Comparison of ENCODE assay signal across 24 mouse cellular contexts in the genomic region with DNA sequence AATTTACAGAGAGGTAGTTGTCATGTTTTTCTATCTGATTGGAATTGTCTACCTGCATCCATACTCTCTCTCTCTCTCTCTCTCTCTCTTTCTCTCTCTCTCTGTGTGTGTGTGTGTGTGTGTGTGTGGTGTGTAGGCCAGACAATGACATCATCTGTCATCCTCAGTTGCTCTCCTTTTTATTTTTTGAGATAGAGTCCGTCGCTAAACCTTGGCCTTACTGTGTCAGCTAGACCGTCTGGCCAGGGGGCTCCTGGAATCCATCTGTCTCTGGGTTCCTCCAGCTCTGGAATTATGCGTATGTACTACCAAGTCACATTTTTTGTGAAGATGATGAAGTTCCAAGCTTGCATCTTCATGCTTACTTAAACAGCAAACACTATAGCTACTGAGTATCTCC.
DNase-seq lines count a peak whose midpoint lies in the region; ATAC-seq lines count a peak whose summit lies in the region.
"Had no signal": no experiment of that assay in that cellular context is flagged by ENCODE, and none has a peak within 500 bp of the region (broad histone marks: within the 10 kb centered on the region; RNA-seq: fewer than 3 reads in every experiment).

No protein-coding gene starts in this region.

- H3K4me3 ChIP-seq in hindbrain, embryonic 11.5 days (ENCODE audit: low read depth, low read length) = no peak overlapping the region
- H3K4me3 ChIP-seq in hindbrain, embryonic 10.5 days = no peak overlapping the region
- H3K4me3 ChIP-seq in midbrain, embryonic 13.5 days (replicated peaks) = no peak overlapping the region
- H3K4me3 ChIP-seq in midbrain, embryonic 10.5 days = no peak overlapping the region
- no peak overlapping the region for H3K4me3 ChIP-seq in hindbrain, embryonic 14.5 days (replicated peaks; ENCODE audit: low read length)
- H3K4me3 ChIP-seq: forebrain, embryonic 13.5 days; liver, embryonic 12.5 days; stomach, embryonic 15.5 days had no signal

- H3K27ac ChIP-seq in hindbrain, embryonic 11.5 days (ENCODE audit: low read depth, low read length) = no peak overlapping the region
- no peak overlapping the region for H3K27ac ChIP-seq in hindbrain, embryonic 10.5 days
- 0 out of 2 replicates have a peak overlapping the region, but pooled peaks have one; percentile 14 for H3K27ac ChIP-seq in midbrain, embryonic 13.5 days
- H3K27ac ChIP-seq in midbrain, embryonic 10.5 days (replicated peaks) = no peak overlapping the region
- H3K27ac ChIP-seq in hindbrain, embryonic 14.5 days = no peak overlapping the region; the same call in 1 of the 2 replicates
- H3K27ac ChIP-seq: forebrain, embryonic 13.5 days; liver, embryonic 12.5 days; stomach, embryonic 15.5 days had no signal

- peaks cover 2% of the 10 kb centered on the region; the same call in 1 of the 2 replicates for H3K4me1 ChIP-seq in hindbrain, embryonic 11.5 days (replicated peaks; ENCODE audit: control insufficient read depth, insufficient read depth, low read length)
- peaks cover 20% of the 10 kb centered on the region for H3K4me1 ChIP-seq in hindbrain, embryonic 10.5 days (replicated peaks)
- peaks cover 18% of the 10 kb centered on the region for H3K4me1 ChIP-seq in midbrain, embryonic 13.5 days (replicated peaks)
- peaks cover 18% of the 10 kb centered on the region for H3K4me1 ChIP-seq in midbrain, embryonic 10.5 days
- peaks cover 10% of the 10 kb centered on the region; the same call in 1 of the 2 replicates for H3K4me1 ChIP-seq in hindbrain, embryonic 14.5 days (replicated peaks; ENCODE audit: control insufficient read depth, insufficient read depth, low read length)
- H3K4me1 ChIP-seq: liver, embryonic 12.5 days; stomach, embryonic 15.5 days had no signal

- no peak overlapping the region for H3K4me2 ChIP-seq in hindbrain, embryonic 11.5 days (replicated peaks; ENCODE audit: low read depth, low read length)
- no peak overlapping the region for H3K4me2 ChIP-seq in midbrain, embryonic 13.5 days (replicated peaks)
- H3K4me2 ChIP-seq in hindbrain, embryonic 14.5 days (replicated peaks) = no peak overlapping the region
- H3K4me2 ChIP-seq: forebrain, embryonic 13.5 days; heart, embryonic 11.5 days; liver, embryonic 12.5 days; stomach, embryonic 15.5 days had no signal

- no peaks in the 10 kb centered on the region for H3K9me3 ChIP-seq in hindbrain, embryonic 11.5 days (ENCODE audit: control insufficient read depth, low read length)
- no peaks in the 10 kb centered on the region for H3K9me3 ChIP-seq in hindbrain, embryonic 10.5 days
- no peaks in the 10 kb centered on the region for H3K9me3 ChIP-seq in midbrain, embryonic 13.5 days
- H3K9me3 ChIP-seq in midbrain, embryonic 10.5 days (replicated peaks) = no peaks in the 10 kb centered on the region
- no peaks in the 10 kb centered on the region for H3K9me3 ChIP-seq in hindbrain, embryonic 14.5 days (ENCODE audit: control insufficient read depth, low read length)
- H3K9me3 ChIP-seq: forebrain, embryonic 13.5 days; liver, embryonic 12.5 days; stomach, embryonic 15.5 days had no signal

- ATAC-seq in hindbrain, embryonic 11.5 days (ENCODE audit: low FRiP score) = peak; percentile 45
- peak; percentile 63; the same call in 1 of the 2 replicates for ATAC-seq in midbrain, embryonic 13.5 days
- ATAC-seq in hindbrain, embryonic 14.5 days (ENCODE audit: low FRiP score) = peak; percentile 40; the same call in 1 of the 2 replicates
- ATAC-seq: intestine, postnatal 0 days; liver, embryonic 12.5 days; liver, postnatal 0 days had no signal

- H3K27me3 ChIP-seq in hindbrain, embryonic 11.5 days (ENCODE audit: control insufficient read depth, insufficient read depth, low read length) = no peaks in the 10 kb centered on the region
- H3K27me3 ChIP-seq in hindbrain, embryonic 10.5 days (ENCODE audit: insufficient read depth, poor library complexity, severe bottlenecking) = no peaks in the 10 kb centered on the region
- H3K27me3 ChIP-seq in midbrain, embryonic 13.5 days = no peaks in the 10 kb centered on the region
- no peaks in the 10 kb centered on the region for H3K27me3 ChIP-seq in midbrain, embryonic 10.5 days (ENCODE audit: low read depth, poor library complexity, severe bottlenecking)
- no peaks in the 10 kb centered on the region for H3K27me3 ChIP-seq in hindbrain, embryonic 14.5 days (ENCODE audit: control insufficient read depth, insufficient read depth, low read length)
- H3K27me3 ChIP-seq: forebrain, embryonic 13.5 days; liver, embryonic 12.5 days; stomach, embryonic 15.5 days had no signal

- peak; percentile 1 for DNase-seq in hindbrain, embryonic 11.5 days (ENCODE audit: low spot score)
- no peak for DNase-seq in hindbrain, embryonic 10.5 days (ENCODE audit: low spot score)
- no peak for DNase-seq in midbrain, embryonic 10.5 days (ENCODE audit: low spot score)
- DNase-seq in hindbrain, embryonic 14.5 days (ENCODE audit: low spot score) = no peak
- DNase-seq in retina, embryonic 14.5 days (ENCODE audit: low spot score) = peak; percentile 32
- DNase-seq in heart, adult 8-10 months (ENCODE audit: low spot score) = no peak
- DNase-seq: adrenal gland, postnatal 25 days; B cell, adult 2 months; gastrocnemius, postnatal 25 days; heart, adult 11 months; heart, postnatal 36 days; kidney, adult 9 months; kidney, postnatal 10 days; layer of hippocampus, postnatal 36 days; left cerebral cortex, postnatal 4 days; liver, postnatal 0 days; lung, postnatal 36 days; right cerebral cortex, postnatal 25 days had no signal

- H3K36me3 ChIP-seq in hindbrain, embryonic 11.5 days (ENCODE audit: control insufficient read depth, insufficient read depth, low read length) = no peaks in the 10 kb centered on the region
- H3K36me3 ChIP-seq in hindbrain, embryonic 10.5 days = no peaks in the 10 kb centered on the region
- no peaks in the 10 kb centered on the region for H3K36me3 ChIP-seq in midbrain, embryonic 13.5 days
- no peaks in the 10 kb centered on the region for H3K36me3 ChIP-seq in midbrain, embryonic 10.5 days
- H3K36me3 ChIP-seq in hindbrain, embryonic 14.5 days (replicated peaks; ENCODE audit: control insufficient read depth, insufficient read depth) = no peaks in the 10 kb centered on the region
- H3K36me3 ChIP-seq: liver, embryonic 12.5 days; stomach, embryonic 15.5 days had no signal

- 49% methylated on average over 4 of the region's 4 CpGs for WGBS in hindbrain, embryonic 11.5 days
- WGBS in hindbrain, embryonic 10.5 days = 68% methylated on average over 4 of the region's 4 CpGs
- 69% methylated on average over 4 of the region's 4 CpGs for WGBS in midbrain, embryonic 13.5 days
- 78% methylated on average over 4 of the region's 4 CpGs for WGBS in midbrain, embryonic 10.5 days
- WGBS in hindbrain, embryonic 14.5 days = 44% methylated on average over 4 of the region's 4 CpGs

- H3K9ac ChIP-seq in hindbrain, embryonic 11.5 days (ENCODE audit: low read depth, low read length) = no peak overlapping the region
- no peak overlapping the region for H3K9ac ChIP-seq in midbrain, embryonic 13.5 days (replicated peaks)
- no peak overlapping the region for H3K9ac ChIP-seq in hindbrain, embryonic 14.5 days
- H3K9ac ChIP-seq: forebrain, embryonic 13.5 days; liver, embryonic 12.5 days; liver, postnatal 0 days; stomach, embryonic 15.5 days had no signal

Comparison
In these comparisons a context has a peak if more than half of its experiments do, and no peak if none do; other contexts are left out.
1. DNase-seq: peak in hindbrain, embryonic 11.5 days (single experiment) and retina, embryonic 14.5 days (single experiment); none in hindbrain, embryonic 10.5 days (single experiment), midbrain, embryonic 10.5 days (single experiment), hindbrain, embryonic 14.5 days (single experiment) and heart, adult 8-10 months (single experiment).
2. Peak in every context shown above with its lines, with median percentiles within 50 percentile points of each other: ATAC-seq.